Mouse (Mus musculus): ENCODE measurements around the gene Rftn1.

GRCm38 (mm10) chr17:50159816-50160215 is 30.7 kb downstream of the Rftn1 start:
- no peak for TF ChIP-seq CTCF (IDR thresholded peaks at IDR 0.05)
- TF ChIP-seq POLR2A (IDR thresholded peaks at IDR 0.05; ENCODE audit: insufficient read depth, low read depth, low read length): no peak
